Mouse (Mus musculus) spleen, adult 12 weeks (tissue): Measurements from ENCODE around the gene Gipc2.

Source experiments
- DNase-seq: peaks from one replicate; pipeline ENCODE4 v3.0.0; 2022; ENCODE audit warnings: low spot score

The Gipc2 gene

DNA sequence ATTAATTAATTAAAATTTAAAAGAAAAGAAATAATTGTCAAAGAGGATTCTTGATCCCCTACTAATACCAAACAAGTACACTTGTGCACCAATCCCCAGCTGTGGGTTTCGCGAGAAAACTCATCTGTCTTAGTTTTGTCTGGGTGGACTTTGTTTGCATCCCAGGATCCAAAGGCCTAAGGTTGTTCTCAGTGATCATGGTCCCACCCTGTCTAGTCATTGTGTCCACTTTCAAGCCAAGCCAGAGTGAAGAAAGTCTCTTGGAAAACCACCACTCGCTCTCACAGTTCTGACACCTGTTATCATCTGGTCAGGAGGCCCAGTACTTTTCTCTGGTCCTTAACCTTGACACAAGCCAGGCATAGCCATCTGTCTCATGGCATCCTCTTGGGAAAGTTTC lies 48.1 kb downstream of the Gipc2 start:
- no peak for DNase-seq

DNA sequence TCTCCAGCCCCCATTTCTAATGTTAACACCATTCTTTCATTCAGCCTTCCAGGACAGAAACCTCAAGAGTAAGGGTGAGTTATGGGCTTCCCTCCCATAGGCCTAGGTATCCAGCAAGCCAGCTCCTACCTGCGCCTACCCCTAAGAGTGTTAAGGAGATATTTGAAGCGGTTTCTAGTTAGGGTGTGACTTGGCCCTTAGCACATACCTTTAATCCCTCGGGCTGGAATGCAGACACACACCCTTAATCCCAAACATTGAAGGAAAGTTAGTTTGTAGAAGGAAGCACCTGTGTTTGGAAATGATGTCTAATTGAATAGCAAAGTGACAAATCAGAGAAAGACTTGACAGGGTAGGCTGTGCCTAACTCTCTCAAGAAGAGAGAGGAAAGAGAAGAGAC lies 49.9 kb downstream of the Gipc2 start:
- DNase-seq = no peak

DNA sequence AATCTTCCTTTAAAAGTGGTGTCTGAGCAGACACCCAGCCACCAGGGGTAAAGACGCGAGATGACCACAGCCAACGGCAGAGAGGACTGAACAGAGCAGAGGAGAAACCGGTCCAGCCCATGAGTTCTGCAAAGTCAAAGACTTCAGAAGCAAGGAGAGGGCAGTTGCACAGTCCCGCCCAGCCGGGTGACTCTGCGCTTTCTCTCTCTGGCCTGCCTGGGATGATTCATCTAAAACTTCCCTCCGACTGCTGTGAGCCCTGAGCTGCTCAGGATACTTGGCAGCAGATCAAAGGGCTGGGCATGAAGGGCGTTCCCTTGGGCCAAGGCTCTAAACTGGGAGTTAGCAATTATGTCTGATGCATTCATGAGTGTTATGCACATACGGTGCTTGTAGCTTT lies 51.2 kb downstream of the Gipc2 start:
- DNase-seq = peak; percentile 76

DNA sequence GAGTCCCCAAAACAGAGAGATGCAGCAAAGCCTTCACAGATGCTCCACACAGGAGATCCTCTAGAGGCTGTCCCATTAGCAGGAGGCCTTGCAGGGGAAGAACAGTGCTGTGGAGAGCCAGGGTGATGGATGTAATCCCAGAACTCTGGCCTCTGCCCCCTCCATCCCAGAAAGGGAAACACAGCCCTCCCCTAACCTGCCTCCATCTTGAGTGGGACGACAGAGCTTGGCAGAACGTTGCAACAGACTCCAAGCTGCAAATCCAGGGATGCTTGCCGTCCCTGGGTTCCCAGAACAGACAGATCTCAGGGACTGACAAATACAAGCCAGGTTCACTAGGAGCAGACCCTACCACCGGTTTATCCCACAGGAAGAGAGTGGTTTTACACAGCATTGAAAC lies 51.8 kb downstream of the Gipc2 start:
- no peak for DNase-seq

DNA sequence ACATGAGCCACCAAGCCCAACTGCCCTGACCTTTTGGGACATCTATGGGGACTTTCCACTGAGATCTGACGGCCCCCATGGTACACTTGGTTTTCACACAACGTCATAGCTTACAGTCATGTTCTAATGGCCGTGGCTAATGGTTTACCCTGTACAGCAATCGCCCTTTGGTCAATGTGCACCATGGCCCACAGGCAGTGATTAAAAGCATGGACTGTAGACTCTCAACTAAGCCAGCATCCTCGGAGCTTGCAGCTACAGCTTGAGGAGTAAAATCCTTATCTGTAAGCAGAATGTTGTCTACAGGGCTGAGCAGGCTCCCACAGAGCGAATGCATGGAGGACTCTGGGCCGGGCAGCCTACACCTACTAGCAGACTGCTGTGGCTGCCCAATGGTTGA lies 52.5 kb downstream of the Gipc2 start:
- no peak for DNase-seq

DNA sequence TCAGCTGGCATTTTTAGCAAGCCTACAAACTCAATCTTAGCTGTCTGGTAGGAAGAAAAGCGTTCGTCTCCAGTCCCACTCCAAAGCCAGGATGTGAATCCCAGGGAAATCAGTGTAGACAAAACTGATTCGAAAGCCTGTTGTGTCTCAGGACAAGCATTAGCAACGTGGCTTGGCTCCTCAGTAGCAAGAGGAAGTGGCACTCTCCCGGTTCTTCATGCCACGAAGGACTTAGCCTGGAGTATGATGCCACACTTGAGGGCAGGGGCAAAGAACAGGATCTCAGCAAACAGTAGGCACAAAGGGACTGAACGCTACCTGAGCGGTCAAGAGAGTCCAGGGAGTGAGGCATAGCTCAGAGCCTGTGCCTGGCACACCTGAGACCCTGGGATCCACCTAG lies 53.4 kb downstream of the Gipc2 start:
- DNase-seq = no peak

DNA sequence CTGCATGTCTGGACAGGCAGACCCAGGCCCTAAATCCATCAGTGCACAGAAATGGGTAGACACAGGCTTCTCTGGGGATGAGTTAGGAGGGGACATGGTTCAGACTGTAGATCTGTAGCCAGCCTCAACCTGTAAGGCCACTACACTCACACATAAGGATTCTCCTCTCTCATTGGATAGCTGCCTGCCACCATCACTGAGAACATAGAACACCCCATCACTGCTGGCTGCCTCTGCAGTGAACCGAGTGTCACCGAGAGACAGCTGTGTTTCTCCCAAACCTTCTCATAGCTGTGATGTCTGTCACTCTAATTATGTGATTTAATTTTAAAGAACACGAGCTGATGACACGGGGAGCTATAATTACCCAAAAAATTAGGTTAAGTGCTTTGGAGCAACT lies 54.5 kb downstream of the Gipc2 start:
- no peak for DNase-seq

DNA sequence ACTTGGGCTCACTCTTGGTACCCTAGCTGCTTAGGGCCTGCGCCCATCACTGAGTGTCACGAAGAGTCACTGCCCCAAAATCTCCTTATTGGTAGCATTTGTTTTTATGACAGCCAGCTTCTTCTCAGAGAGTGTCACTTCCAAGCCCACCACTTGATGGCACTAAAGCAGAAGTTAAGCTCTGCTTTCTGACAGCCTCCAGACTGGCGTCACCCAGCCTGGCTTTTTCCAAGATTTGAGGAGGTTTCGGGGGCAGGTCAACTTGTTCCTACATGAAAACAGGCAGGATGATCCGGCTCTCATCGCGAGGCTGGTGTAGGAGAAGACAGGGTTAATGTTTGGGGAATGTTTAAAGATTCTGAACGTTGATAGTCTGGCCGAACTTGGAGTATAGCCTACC lies 54.9 kb downstream of the Gipc2 start:
- peak; percentile 41 for DNase-seq

DNA sequence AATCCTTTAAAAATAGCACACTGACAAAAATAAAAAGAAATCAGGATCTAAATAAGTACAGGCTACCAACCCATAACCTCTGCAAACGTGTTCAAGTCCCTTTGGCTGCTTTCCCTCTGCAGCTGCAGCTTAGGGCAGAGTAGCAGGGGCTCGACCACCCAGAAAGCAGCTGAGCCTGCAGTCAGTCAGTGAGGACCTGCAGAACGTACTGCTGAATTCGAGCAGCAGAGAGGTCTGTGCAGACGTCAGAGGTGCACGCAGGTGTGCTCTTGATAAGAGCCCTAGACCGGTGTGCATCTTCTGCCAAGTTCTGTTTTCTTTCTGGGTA lies 56.8 kb downstream of the Gipc2 start:
- no peak for DNase-seq

DNA sequence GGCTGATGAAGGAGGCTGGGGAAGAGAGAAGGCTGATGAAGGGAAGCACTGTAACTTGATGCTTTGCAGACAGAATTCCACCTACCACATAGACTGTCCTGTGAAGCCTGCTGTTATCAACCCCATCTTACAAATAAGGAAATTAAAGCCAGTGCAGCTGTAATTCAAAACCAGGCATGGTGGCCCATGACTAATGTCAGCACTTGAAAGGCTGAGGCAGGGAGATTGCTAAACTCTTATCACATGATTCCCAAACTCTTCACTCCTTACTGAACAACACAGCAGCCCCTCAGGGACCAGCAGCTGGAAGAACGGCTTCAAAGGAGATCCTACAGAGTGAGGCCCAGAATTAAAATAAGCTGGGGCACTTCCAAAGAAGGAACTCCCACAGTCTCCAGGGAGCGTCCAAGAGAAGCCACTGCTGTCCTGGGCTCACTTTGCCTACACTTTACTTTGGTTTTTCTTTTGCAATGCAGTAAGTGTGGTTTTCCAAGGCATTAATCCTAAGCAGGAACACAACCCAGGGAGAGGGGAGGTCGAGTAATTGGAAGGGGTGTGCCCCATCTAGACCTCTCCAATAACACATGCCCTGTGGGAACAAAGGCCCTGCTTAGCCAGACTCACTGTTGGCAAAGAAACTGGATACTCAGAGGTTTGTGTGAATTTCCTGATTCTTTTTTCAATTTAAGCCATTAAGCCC lies 57.3 kb downstream of the Gipc2 start:
- DNase-seq = no peak

DNA sequence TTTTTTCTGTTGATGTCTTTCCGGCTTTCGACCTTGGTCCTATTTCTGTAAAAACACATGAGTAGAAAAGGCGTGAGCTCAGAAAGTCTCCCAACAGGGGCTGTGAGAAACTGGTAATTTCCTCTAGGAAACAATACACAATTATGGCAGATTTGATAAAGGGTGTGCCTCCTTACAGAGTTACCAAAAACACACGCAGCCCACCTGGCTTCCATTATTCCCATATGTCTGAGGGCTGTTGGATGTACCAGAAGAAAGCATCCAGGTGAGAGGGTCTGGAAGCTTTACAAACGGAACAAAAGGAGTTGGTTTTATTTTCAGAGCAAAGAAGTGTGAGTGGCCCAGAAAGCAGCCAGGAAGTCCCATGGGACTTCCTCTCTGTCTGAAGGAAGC lies 58.0 kb downstream of the Gipc2 start:
- DNase-seq = no peak

DNA sequence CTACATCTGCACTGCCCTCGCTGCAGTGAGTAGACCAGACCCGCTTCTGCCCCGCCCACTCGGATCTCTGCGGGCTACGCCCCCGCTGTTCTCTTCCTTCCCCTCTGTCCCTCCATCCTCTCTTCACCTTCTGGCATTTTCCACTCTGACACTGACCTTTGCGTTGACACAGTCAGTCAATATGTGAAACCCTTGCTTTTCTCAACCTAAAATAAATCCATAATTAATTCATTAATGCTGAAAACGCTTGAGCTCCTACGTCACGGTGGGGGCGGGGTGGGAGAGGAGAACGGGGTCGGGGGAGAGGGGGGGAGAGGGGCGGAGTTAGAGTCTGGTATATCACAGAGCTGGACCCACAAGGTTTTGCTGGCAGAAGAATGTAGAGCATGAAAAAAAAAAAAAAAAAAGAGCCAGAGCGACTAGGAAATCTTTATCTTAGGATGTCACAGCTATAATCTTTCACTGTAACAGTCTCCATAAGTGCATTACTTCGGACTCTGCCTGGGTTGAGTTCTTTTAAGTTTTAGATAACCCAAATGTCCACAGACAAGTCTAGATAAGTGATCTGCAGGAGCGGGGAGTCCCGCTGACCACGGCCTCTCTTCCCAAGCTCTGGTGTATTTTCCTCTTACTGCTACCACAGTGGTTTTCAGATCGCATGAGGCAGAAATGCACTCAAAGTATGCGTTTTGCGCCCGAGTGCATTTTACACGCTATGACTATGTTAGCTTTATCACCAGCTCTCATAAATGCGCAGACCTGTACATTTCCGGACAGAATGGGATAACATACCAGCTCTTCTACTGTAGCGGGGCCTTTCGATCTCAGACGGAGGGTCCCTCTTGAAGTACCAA lies 58.7 kb downstream of the Gipc2 start:
- DNase-seq = no peak

DNA sequence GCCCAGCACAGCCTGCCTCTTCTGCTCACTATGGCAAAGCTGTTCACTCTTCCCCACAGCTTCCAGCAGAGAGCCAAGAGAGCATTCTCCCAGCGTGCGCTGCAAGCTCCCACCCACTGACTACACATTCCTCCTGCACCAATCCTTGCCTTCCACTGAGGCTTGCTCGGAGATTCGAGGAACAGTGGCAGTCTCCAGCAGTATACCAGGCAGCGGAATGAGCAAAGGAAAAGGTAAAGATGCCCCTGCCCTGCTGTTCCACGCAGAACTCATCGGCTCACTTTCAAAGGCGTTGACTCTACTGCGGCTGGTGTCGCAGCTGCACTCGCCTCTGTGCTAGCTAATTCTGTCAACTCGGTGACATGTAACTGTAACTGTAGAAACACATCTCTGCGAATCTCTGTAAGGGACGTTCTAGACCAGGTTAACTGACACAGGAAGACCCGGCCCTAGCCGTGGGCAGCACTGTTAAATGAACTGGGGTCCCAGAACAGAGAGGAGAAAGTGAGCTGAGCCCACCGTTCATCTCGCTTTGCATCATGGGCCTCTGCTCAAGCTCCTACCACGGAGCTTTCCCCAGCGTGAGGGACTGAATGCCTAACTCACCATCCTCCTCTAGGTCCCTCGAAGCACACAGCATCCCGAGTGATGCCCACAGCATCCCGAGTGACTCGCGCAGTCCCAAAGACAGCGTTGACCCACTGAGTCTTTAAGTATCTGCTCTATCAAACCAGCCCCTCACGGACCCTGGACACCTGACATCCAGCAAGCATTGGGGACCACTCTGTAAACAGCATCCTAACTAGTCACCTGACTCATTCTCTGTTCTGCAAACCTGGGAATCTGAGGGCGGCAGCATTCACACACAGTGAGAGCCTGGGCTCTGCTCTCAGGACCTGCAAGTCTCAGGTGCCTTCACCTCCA lies 59.5 kb downstream of the Gipc2 start:
- no peak for DNase-seq

DNA sequence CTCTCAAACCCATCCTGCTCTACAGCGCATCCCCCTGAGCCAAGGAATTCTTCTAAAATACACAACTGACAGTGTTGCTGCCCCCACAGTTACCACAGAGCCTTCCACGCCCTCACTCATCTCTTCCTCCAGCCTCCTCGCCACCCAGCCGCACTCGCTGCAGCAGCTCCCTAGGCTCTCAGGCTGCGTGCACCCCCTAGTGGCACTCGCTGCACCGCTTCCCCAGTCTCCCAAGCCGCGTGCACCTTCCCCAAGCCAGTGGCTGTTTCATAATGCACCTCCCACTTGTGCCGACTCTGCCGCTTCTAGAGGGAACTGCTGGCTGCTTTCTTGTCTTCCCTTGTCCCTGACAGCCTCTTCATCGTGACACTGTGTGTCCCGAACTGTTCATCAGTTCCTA lies 60.7 kb downstream of the Gipc2 start:
- no peak for DNase-seq

DNA sequence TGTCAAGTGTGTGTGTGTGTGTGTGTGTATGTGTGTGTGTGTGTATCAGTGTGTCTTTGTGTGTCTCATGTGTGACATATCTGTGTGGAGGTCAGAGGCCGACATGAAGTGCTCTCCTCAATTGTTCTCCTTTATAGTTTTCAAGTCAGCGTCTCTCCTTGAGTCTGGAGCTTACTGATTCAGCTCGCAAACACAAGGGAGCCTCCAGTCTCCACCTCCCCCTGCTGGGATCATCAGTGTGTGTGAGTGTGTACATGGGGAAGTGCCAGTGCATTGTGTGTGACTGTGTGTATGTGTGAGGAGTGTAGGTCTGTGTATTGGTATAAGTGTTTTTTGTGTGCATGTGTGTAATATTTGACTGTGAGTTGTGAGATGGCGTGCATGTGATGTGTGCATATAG lies 62.6 kb downstream of the Gipc2 start:
- DNase-seq = no peak

DNA sequence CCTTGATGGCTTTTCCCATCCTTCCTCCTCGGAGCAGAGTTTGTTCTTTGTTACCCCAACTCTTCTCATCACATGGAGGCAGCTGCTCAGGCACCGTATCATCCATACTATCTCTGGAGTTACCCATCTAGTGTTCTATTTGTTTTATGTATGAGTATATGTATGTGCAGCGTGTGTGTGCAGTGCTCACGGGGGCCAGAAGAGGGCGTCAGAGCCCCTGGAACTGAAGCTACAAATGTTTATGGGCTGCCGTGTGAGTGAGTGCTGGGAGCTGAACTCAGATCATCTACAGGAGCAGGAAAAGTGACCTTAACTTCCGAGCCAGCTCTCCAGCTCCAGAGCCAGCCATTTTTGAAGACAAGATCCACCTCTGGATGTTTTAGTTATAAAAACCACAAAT lies 64.6 kb downstream of the Gipc2 start:
- no peak for DNase-seq

DNA sequence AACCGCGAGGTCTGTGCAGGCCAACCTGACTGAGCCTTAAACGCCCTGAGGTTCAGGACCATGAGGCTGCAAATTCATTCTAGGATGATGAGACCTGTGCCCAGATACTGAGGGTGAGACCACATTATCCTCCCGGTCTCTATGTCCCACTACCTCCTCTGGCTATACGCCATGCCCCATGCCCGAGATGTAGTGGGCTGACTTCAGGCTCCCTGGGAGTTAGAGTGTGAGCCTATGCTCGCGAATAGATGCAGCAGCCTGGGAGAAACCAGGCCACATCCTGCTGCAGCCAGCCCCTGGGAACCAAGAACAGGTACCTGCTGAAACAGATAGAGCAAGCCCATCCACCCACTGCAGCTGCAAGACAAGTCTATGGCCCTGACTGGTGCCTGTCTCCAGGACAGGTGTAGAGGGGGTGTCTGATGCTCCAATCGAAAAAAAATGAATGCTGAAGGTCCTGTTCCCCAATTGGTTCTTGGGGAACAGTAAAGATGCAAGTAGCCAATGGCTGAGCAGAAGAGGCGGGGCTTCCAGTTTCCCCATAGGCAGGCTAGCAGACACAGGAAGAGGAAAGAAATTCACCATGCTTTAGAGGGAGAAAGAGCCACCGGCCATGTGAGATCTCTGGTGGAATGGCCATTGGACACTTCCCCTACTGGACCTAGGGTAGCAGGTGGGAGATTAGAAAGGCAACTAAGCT lies 65.8 kb downstream of the Gipc2 start:
- DNase-seq = no peak

DNA sequence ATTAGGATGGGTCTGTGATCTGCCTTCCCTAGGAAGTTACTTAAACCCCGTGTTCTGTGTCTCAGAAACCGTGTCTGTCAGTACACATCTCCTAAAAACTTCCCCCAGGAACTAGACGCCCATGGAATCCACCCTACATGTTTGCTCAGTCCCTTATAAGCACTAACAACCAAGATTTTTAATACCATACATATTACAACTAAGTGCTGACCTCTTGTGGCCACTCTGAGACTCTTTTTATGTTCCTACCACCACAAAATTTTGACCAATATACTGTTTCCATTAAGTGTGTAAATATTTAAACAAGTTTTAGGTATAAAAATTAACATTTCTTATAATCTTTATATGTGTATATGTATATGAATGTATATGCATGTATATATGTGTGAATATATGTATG lies 71.0 kb downstream of the Gipc2 start:
- no peak for DNase-seq

DNA sequence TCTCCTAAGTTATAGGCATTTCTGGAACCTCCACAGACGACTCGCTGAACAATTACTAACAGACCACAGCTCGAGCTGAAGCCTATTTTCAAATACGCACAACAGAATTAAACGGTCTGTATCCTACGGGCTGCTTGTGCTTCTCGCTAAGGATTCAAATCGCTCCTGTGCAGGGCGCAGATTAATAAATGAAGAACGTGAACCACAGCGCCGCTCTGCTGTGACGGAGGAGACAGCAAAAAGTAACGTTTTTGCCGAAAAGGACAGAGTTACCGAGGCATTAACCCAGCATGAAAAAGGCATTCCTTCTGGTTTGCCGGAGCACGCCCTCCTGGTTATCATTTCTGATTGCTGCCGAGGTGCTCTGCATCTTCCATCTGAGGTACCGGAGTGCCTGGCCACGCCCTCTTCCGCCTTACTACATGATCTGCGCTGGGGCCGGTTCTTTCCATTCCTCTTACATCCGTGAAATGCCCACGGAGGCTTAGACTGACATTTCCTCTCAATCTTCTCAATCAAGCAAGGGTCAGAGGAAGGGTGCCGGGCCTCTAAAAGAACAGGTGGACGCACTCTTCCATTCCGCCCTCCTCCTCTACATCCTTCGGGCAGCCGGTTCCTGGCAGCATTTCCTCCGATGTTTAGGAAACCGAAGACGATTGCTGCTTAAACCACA lies 73.5 kb downstream of the Gipc2 start:
- DNase-seq = no peak

DNA sequence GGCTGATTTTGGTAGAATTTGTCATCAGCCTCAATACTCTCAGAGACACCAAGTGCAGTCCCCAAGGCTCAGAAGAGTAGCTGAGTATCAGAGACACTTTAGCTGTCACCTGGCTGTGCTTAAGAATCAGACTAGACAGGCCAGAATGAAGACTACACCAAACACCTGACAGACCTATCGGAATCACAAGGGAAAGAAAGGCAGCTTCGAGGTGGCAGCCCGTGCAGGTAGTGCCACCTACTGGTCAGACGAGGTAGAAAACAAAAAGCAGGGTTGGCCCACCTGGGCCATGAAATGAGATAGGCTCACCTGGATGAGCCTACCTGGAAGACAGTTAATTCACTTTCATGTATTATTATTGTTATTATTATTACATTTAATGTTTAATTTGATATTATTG lies 76.9 kb downstream of the Gipc2 start:
- DNase-seq = no peak

DNA sequence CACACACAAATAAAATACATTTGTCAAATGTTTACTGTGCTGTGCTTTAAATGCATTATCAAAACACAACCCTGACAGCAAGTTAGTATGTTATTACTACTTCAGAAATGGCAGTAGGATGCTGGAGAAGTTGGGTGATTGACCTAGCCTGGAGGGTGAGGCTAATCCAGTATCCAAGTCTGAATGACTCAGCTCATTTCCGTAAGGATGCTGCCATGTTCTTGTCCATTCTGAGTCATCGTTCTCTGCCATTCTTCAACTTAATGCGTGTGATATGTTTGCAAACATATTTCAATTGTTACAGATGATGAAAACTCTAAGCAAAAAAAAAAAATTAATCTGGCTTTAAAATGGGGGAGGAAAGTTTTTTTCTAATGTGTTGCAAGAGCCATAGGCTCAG lies 84.6 kb downstream of the Gipc2 start:
- no peak for DNase-seq

DNA sequence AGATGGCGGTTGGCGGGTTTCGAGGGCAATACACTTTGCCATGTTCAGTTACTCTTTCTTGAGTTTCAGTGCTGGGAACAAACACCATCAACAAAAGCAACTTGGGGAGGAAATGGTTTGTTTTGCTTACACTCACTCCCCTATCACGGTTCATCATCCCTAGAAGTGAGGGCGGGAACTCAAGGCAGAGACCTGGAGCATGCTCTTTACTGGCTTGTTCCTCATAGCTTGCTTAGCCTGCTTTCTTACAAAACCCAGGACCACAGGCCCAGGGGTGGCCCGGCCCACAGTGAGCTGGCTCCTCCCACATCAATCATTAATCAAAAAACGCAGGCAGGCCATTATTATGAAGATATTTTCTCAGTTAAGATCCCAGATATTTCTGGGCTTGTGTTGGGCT lies 89.9 kb downstream of the Gipc2 start:
- DNase-seq = no peak
